Mouse (Mus musculus) G1E (cell line): ENCODE results near the gene Abtb1.

Experiments
- CTCF ChIP-seq: IDR thresholded peaks from 2 replicates; pipeline ENCODE4 v1.5.1; 2012; ENCODE audit warnings: low read depth, low read length, inconsistent platforms, mixed read lengths
- GATA1 ChIP-seq: IDR thresholded peaks from 2 replicates; pipeline ENCODE4 v1.6.1; 2012; ENCODE audit warnings: borderline replicate concordance, low read length, inconsistent platforms, mixed read lengths
- TAL1 ChIP-seq: conservative IDR thresholded peaks from 2 replicates; pipeline ENCODE4 v1.6.1; 2012; ENCODE audit warnings: low read depth, low read length, inconsistent platforms, mixed read lengths

DNA sequence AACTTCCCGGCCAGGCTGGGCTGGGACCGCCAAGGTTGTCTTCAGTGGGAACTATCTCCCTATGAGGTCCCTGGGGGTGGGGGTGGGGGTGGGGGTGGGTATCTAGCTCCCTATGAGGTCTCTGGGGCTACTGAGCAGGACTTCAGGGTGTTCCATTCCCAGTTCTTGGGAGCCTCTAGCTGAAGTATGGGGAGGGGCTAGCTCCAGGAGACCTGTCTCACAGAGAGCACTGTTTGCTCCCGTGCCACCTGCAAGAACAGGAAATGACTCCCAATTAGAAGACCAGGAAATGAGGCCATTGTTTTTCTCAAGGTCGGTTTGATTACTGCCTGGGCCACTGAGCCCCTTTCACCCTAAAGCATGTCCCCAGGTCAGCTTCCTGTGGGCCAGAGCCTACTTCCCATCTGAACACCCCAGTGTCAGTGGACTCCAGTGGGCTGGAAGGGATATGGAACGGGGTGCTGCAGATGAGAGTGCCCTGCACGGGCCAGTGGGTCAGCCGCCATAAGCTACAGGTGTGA, 29.8 kb downstream of the Abtb1 start:
- TF ChIP-seq GATA1 (no peak), CTCF (no peak), TAL1 (no peak)
